Mouse (Mus musculus): ENCODE data around the gene Uqcrc1.

Gene Uqcrc1

GRCm38 (mm10) chr9:108987704-108988350 is 51.4 kb downstream of the Uqcrc1 start:
- DNase-seq: peak; percentile 70 to 78

GRCm38 (mm10) chr9:108989802-108990461 is 53.5 kb downstream of the Uqcrc1 start:
- DNase-seq: no peak

GRCm38 (mm10) chr9:108990462-108990820 is 54.0 kb downstream of the Uqcrc1 start:
- peak in 1 of 2 experiments; percentile 26 for DNase-seq

- peak; percentile 92 to 94 for DNase-seq
These were observed 55.1 kb downstream of the Uqcrc1 start, which contains the start of gene Pfkfb4 for GRCm38 (mm10) chr9:108991428-108992084. Gene Pfkfb4, plus strand, starts transcription at chr9:108991778.

GRCm38 (mm10) chr9:108992085-108992469 is 55.6 kb downstream of the Uqcrc1 start:
- no peak for DNase-seq

- no peak for DNase-seq
These were observed 56.4 kb downstream of the Uqcrc1 start for GRCm38 (mm10) chr9:108992620-108993361.

GRCm38 (mm10) chr9:108996411-108996810 is 60.0 kb downstream of the Uqcrc1 start:
- DNase-seq: no peak

- peak; percentile 44 to 51 for DNase-seq
These were observed 62.1 kb downstream of the Uqcrc1 start for GRCm38 (mm10) chr9:108998287-108999166.

- DNase-seq: peak; percentile 74 to 82
These were observed 62.7 kb downstream of the Uqcrc1 start for GRCm38 (mm10) chr9:108999167-108999526.
